Mouse (Mus musculus) cerebellum, adult 9-11 months (tissue): Measurements from ENCODE around the gene Dolk.

Experiments
- DNase-seq: peaks from one replicate; pipeline ENCODE4 v3.0.0; 2022

The Dolk gene

GRCm38 (mm10) chr2:30286192-30287026, at the start of gene Dolk, which contains the start of gene Nup188:
Gene Dolk, minus strand, starts transcription at chr2:30286334.
Gene Nup188, plus strand, starts transcription at chr2:30286397.
- DNase-seq, result peak; percentile 93

- DNase-seq, result no peak
These were observed 49.2 kb upstream of the Dolk start for GRCm38 (mm10) chr2:30335324-30335723.

DNA sequence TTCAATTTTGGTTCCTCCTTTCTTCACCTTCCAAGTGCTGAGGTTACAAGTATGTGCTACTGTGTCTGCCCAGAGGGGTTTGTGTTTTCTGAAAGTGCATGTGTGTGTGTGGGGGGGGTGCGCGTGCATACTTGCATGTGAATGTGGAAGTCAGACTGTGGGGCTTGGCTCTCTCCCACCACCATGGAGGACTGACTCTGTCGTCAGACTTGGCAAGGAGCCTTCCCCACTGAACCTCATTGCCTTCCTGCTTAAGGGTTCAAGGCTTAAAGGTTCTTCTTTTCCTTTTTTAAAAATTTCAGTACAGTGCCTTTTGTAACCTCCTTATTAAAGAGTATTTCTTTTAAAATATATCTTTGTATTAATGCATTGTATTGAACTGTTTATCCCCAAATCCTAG, 42.7 kb upstream of the Dolk start:
- no peak for DNase-seq

- peak; percentile 62 for DNase-seq
These were observed 41.1 kb upstream of the Dolk start for GRCm38 (mm10) chr2:30327276-30327675.

GRCm38 (mm10) chr2:30325296-30325695, 39.2 kb upstream of the Dolk start:
- no peak for DNase-seq

GRCm38 (mm10) chr2:30323111-30323510, 37.0 kb upstream of the Dolk start:
- DNase-seq, result no peak

GRCm38 (mm10) chr2:30319260-30319659, 33.1 kb upstream of the Dolk start:
- no peak for DNase-seq

GRCm38 (mm10) chr2:30316955-30317354, 30.8 kb upstream of the Dolk start:
- DNase-seq, result no peak

- DNase-seq, result no peak
These were observed 30.0 kb upstream of the Dolk start for GRCm38 (mm10) chr2:30316136-30316535.

DNA sequence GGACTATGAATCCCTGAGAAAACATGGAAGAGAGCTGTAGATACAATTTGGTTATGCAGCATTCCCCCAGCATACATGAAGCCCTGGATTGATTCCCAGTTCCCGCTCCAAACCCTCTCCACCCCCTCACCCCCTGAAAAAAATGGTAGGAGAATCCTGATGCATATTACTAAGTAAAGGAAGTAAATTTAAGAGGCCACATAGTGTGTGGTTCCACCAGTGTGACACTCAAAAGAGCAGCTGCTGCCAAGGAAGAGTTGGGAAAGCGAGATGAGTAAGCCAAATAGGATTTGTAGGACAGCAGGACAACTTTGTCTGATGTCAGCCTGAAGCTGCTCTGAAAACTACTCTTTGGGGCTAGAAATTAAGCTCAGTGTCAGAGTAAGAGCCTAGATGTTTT, 25.3 kb upstream of the Dolk start:
- no peak for DNase-seq

GRCm38 (mm10) chr2:30309351-30309750, 23.2 kb upstream of the Dolk start:
- no peak for DNase-seq

DNA sequence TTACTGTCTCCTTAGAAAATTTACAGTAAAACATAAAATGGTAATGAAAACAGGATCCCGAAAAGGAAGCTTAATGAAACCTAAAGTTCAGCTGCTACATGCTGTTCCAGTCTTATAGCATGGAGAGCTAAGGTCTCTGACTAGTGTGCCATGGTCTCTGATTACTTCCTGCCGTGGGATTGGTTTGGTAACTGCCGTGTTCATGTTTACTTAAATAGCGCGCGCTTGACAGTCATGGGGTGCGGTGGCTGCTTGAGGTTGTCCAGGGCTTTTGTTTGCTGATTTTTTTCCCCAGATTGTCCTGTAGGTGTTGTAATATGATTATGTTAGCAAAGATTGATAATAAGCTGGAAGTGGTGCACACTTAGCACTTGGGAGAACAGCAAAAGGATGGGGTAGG, 20.0 kb upstream of the Dolk start:
- DNase-seq, result no peak

- DNase-seq, result no peak
These were observed 13.8 kb upstream of the Dolk start for GRCm38 (mm10) chr2:30299966-30300365.

DNA sequence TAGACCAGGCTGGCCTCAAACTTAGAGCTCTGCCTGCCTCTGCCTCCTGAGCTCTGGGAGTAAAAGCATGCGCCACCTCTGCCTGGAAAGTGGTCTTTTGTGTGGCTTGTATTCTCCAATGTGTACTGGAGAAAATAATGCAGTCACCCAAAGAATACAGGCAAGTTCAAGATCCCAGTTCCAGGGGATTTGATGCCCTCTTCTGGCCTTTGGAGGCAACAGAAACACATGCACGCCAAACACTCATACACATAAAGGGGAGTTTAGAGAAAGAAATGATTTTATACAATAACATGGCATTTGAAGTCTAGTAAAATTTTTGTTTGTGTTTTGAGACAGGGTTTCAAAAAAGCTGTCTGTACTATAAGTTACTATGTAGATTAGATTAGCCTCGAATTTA, 13.4 kb upstream of the Dolk start:
- no peak for DNase-seq

GRCm38 (mm10) chr2:30287027-30287373, 866 bp upstream of the Dolk start:
- DNase-seq, result peak; percentile 23

DNA sequence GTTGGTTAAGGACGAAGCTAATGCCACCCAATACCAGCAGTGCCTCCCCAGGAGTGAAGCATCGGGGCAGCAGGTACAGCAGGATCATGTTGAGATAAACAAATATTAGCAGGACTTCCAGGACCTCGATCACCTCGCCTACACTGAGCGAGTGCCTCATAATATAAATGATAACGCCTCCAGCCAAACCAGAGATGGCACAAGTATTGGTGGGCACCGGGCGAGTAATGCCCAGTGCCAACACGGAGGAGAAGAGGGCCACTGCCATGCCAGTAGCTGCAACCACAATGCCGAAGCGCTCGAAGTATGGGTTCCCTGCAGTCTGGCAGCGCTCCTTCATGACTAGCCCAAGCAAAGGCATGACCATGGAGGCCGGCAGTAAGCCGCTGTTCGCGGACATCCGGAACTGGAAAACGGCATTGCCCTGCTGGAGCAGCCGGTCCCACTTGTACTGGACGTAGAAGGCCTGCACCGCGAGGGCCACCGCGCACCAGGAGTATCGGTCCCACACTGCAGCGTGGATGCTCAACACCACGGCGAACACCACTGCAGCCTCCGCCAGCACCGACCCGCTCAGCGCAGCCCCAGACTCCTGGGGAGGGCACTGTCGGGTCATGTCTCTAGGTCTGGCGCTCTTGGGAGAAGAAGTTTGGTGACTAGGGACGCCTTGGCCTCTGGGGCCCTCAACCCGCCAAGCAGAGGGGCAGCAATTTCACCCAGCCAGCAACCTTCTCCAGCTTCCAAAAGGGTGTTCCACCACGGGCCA, 535 bp downstream of the Dolk start:
- peak; percentile 43 for DNase-seq

DNA sequence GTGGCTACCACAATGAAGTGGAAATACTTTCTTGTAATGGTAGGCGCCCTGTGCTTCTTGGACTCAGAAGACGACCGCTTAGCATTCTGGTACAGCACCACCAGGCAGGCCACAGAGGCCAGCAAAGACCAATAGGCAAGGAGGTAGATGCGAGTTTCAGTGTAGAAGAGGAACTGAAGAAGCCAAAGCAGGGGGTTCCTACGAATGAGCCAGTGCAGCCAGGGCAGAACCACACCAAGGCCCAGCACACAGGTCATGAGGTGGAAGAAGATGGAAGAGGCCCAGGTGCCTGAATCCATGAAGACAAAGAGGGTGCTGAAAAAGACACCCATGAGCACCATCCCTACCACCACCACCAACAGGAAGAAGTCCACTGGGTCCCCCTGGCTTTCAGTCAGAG, 1.1 kb downstream of the Dolk start:
- no peak for DNase-seq

- no peak for DNase-seq
These were observed 2.9 kb downstream of the Dolk start for GRCm38 (mm10) chr2:30283193-30283592.

- DNase-seq, result no peak
These were observed 4.5 kb downstream of the Dolk start for GRCm38 (mm10) chr2:30281651-30282050.

DNA sequence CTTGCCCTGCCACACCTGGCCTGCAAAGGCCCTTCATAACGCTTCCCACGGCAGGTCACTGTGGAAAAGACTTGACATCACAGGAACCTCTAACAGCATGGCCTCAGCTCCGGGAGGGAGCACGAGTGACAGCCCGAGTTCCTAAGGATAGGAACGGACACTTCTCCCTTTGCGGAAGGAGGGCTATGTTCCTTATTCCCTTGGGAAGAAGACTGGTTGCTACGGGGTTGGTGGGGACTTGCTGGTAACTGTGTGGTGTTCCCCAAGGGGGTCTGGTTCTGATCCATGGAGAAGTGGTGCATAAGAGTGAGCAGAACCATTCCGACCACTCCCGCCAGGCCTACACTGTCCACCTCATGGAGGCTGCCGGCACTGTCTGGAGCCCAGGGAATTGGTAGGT, 5.4 kb downstream of the Dolk start, which contains the start of gene Gm28038:
Gm28038 (plus strand) TSS at position 301 of the 400 bp plus-strand sequence.
- DNase-seq, result no peak

DNA sequence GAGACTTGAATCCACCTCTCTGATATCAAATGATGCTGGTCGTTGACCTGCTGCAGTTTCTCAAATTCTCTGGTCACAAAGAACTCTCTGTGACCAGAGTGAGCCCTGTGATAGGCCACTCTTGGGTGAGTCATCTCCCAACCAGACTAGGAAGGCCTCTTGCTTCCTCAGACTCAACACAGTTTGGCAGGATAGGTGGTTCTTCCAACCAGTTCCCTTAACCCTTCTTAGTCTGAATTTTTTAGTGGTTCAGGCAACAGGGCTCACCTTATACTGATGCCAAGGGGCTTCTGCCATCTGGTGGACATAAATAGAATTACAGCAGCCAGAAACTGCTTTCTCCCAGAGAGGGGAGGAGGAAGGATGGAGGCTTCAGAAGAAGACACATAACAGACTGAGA, 16.0 kb downstream of the Dolk start:
- peak; percentile 87 for DNase-seq

DNA sequence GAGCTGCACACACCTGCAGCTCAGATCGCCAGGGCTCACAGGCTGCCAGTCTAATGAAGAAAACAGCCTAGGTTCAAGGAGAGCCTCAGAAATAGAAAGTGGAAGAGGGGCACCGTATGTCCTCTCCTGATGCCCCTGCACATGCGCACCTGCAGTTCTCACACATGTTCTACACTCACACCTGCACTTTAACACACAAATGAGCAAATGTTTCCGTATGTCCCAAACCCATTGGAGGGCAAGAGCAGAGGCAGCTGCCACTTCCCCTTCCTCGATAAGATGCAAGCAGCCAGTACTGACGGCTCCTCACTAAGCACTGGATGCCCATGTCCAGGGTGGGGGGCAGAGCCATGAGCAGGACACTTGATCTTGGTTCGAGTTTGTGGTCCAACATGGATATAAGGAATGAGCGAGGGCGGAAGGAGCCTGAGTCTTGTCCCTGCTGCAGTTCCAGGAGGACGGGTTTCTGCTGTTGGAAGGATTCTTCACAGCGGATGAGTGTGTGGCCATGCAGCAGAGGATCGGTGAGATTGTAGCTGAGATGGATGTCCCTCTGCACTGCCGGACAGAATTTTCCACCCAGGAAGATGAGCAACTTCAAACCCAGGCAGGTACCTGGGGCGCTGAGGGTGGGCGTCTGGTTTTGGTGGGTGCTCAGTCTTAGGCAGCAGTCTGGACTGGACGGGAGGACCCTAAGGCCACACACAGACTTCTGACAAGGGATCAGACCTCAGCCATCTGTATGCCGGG, 16.7 kb downstream of the Dolk start:
- DNase-seq, result peak; percentile 35

GRCm38 (mm10) chr2:30268371-30268770, 17.8 kb downstream of the Dolk start:
- DNase-seq, result no peak
